Mouse (Mus musculus): Measurements from ENCODE around the gene Wdr47. TPM values are rescaled to one million over a fixed set of nuclear protein-coding genes. Genes with fewer than 3 reads are reported as not detected.
"Not testable (repeated sequence)": the region's sequence is repeated elsewhere in the genome, so short reads cannot be mapped to it uniquely, and the experiment has no call there.

The Wdr47 gene
- polyA plus RNA-seq, 1 experiment from 2014 or later: 8.5 TPM

DNA sequence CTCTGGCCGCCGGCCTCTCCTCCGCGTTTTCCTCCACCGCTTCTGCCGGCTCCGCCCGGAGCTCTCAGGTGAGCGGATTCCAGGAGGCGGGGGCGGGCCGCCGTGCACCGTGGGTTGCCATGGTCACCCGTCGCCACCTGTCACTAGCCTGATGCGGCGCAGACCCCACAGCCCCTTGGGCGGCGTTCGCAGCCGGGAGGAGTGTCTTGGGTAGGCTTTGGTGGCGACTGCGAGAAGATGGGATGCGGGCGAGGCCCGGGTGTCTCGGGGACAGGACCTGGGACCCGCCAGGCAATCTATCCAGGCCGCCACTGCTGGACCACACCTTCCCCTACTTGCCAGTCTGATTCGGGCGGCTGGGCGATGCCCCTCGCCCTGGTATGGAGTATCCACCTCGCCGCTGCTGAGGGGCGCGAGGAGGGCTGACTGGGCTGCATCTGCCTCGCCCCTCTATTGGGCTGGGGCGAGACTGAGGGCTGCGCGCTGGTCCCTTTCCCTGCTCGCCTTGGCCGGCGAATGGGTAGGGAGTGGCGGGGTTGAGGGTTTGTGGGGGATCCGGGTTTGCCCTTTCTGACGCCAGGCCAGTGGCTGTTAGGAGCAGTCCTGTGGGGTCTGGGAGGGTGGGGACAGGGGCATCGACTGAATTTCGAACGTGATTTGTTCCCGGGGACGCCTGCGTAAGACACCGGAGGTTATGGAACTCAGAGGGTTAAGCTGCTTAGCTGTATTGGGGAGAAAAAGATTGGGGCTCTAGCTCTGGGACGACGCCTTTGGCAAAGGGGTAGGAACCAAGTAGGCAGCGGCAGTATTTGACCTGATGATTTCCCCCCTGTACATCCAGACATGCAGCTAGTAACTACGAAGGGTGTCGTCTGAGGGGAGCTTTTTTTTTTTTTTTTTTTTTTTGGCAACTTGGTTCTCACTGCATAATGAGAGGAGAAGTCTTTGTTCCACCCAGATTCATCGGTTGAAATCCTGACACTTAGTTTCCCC, 747 bp downstream of the Wdr47 start:
- no peaks in the 10 kb centered on the region for H3K4me1 ChIP-seq (ENCODE audit: control insufficient read depth, insufficient read depth, low read length)
- H3K9ac ChIP-seq (ENCODE audit: low read depth, low read length): peak overlapping the region; percentile 72
- peak overlapping the region; percentile 99 for H3K4me2 ChIP-seq (replicated peaks; ENCODE audit: low read depth, low read length)
- no peaks in the 10 kb centered on the region for H3K36me3 ChIP-seq (ENCODE audit: control insufficient read depth, insufficient read depth, low read length)
- ATAC-seq (ENCODE audit: low FRiP score, low TSS enrichment): peak; percentile 85
- H3K27me3 ChIP-seq (ENCODE audit: control insufficient read depth, insufficient read depth, low read length): no peaks in the 10 kb centered on the region
- H3K9me3 ChIP-seq (ENCODE audit: control insufficient read depth, low read length): no peaks in the 10 kb centered on the region
- peak overlapping the region; percentile 77 for H3K4me3 ChIP-seq (ENCODE audit: low read length)
- H3K27ac ChIP-seq (ENCODE audit: low read depth, low read length): 0 out of 2 replicates have a peak overlapping the region, but pooled peaks have one; percentile 33
- WGBS: under 1% methylated on average over 59 of the region's 61 CpGs

DNA sequence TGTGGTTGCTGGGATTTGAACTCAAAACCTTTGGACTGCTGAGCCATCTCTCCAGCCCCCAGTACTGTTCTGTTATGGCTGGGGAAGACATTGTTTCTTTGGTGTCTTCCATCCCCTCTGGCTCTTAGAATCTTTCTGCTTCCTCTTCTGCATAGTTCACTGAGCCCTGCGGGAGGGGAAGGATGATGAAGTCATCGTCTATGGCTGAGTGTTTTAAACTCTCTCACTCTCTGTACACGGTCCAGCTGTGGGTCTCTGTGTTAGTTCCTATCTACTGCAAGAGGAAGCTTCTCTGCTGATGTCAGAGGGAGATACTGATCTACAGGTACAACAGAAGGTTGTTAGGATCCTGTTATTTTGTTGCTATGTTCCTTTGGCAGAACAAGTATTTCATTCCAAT, 17.8 kb downstream of the Wdr47 start:
- Histone ChIP-seq H3K4me3 (ENCODE audit: low read length) (no peak overlapping the region), H3K4me1 (ENCODE audit: control insufficient read depth, insufficient read depth, low read length) (no peaks in the 10 kb centered on the region), H3K9me3 (ENCODE audit: control insufficient read depth, low read length) (no peaks in the 10 kb centered on the region), H3K4me2 (replicated peaks; ENCODE audit: low read depth, low read length) (no peak overlapping the region), H3K36me3 (ENCODE audit: control insufficient read depth, insufficient read depth, low read length) (no peaks in the 10 kb centered on the region), H3K27ac (ENCODE audit: low read depth, low read length) (no peak overlapping the region), H3K9ac (ENCODE audit: low read depth, low read length) (no peak overlapping the region), H3K27me3 (ENCODE audit: control insufficient read depth, insufficient read depth, low read length) (no peaks in the 10 kb centered on the region)
- WGBS: 59% methylated on average over 3 of the region's 3 CpGs
- no peak for ATAC-seq (ENCODE audit: low FRiP score, low TSS enrichment)

DNA sequence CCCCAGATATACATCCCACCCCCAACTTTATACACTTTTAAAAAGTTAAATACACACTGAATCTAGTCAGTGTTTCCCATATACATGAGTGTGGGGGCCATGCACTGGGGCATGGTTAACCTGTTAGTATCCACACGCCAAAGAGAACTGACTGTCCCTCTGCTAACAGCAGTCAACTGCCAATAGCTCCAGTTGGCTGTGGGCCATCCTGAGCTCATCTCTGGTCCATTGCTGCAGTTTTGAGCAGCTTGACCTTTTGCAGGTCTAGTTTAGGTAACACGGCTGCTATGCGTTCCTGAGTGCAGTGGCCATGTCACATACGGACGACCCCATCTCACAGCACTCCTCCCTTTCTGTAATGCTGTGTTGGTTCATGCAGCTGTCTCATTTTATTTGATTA, 43.7 kb downstream of the Wdr47 start:
- H3K9me3 ChIP-seq (ENCODE audit: control insufficient read depth, low read length): no peaks in the 10 kb centered on the region
- no peaks in the 10 kb centered on the region for H3K36me3 ChIP-seq (ENCODE audit: control insufficient read depth, insufficient read depth, low read length)
- 85% methylated on average over 5 of the region's 5 CpGs for WGBS
- H3K4me2 ChIP-seq (replicated peaks; ENCODE audit: low read depth, low read length): no peak overlapping the region
- H3K4me1 ChIP-seq (ENCODE audit: control insufficient read depth, insufficient read depth, low read length): no peaks in the 10 kb centered on the region
- no peak overlapping the region for H3K27ac ChIP-seq (ENCODE audit: low read depth, low read length)
- no peak overlapping the region for H3K4me3 ChIP-seq (ENCODE audit: low read length)
- no peak overlapping the region for H3K9ac ChIP-seq (ENCODE audit: low read depth, low read length)
- no peak for ATAC-seq (ENCODE audit: low FRiP score, low TSS enrichment)
- H3K27me3 ChIP-seq (ENCODE audit: control insufficient read depth, insufficient read depth, low read length): no peaks in the 10 kb centered on the region

DNA sequence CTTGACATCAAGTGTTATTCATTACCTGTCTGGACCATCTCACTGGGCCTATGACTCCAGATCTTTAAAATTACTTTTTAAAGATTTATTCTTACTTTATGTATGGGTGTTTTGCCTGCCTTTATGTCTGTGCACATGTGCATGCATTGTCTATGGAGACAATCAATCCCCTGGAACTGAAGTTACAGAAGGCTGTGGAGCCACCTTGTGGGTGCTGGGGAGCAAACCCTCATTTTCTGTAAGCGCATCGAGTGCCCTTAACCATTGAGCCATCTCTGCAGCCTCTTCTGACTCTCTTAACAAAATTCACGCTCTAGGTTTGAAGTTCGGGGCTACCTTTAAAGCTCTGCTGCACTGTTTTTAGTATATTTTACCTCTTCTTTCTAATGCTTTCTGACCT, 48.3 kb downstream of the Wdr47 start:
- Histone ChIP-seq H3K9me3 (ENCODE audit: control insufficient read depth, low read length) (no peaks in the 10 kb centered on the region), H3K36me3 (ENCODE audit: control insufficient read depth, insufficient read depth, low read length) (no peaks in the 10 kb centered on the region), H3K4me2 (replicated peaks; ENCODE audit: low read depth, low read length) (no peak overlapping the region), H3K9ac (ENCODE audit: low read depth, low read length) (no peak overlapping the region), H3K4me1 (ENCODE audit: control insufficient read depth, insufficient read depth, low read length) (no peaks in the 10 kb centered on the region), H3K27me3 (ENCODE audit: control insufficient read depth, insufficient read depth, low read length) (no peaks in the 10 kb centered on the region), H3K4me3 (ENCODE audit: low read length) (no peak overlapping the region), H3K27ac (ENCODE audit: low read depth, low read length) (no peak overlapping the region)
- 78% methylated on average over 4 of the region's 4 CpGs for WGBS
- ATAC-seq (ENCODE audit: low FRiP score, low TSS enrichment): no peak

DNA sequence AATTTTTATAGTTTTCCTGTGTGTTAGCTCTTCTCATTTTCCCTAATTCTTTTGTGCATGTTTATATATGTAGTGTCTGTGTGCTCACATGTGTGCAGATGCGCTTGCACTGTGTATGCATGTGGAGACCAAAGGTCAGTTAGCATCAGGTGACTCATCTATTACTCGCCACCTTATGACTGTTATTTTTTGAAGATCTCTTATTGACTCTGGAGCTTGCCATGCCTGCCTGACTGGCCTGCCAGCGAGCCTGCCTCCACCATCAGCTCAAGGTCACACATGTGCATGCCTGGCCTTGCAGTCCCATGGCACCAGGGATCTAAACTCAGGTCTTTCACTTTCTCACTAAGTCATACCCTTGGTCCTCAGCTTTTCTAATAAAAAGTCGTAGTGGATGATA, 49.9 kb downstream of the Wdr47 start:
- no peaks in the 10 kb centered on the region for H3K4me1 ChIP-seq (ENCODE audit: control insufficient read depth, insufficient read depth, low read length)
- H3K36me3 ChIP-seq (ENCODE audit: control insufficient read depth, insufficient read depth, low read length): no peaks in the 10 kb centered on the region
- H3K27me3 ChIP-seq (ENCODE audit: control insufficient read depth, insufficient read depth, low read length): no peaks in the 10 kb centered on the region
- H3K9ac ChIP-seq (ENCODE audit: low read depth, low read length): no peak overlapping the region
- no peaks in the 10 kb centered on the region for H3K9me3 ChIP-seq (ENCODE audit: control insufficient read depth, low read length)
- H3K4me3 ChIP-seq (ENCODE audit: low read length): no peak overlapping the region
- H3K27ac ChIP-seq (ENCODE audit: low read depth, low read length): no peak overlapping the region
- no peak overlapping the region for H3K4me2 ChIP-seq (replicated peaks; ENCODE audit: low read depth, low read length)
- WGBS: 86% methylated on average over 4 of the region's 4 CpGs
- ATAC-seq (ENCODE audit: low FRiP score, low TSS enrichment): no peak

DNA sequence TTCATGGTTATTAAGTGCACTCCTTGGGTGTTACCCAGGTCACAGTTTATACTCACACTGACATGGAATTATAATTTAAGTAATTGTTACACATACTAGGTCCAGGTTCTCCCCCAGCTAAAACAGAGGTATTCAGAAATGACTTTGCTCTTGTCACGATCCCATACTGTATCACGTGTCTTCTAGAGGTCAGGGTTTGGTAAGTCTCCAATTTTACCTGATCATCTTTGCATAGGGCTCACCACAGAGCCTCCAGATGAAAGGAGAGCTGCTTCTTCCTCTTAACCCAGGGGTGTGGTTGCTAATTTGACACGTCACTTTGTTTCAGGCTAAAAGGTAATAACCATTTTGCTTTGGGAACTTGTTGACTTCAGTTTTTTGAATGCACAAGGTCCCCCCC, 53.8 kb downstream of the Wdr47 start:
- Histone ChIP-seq H3K36me3 (ENCODE audit: control insufficient read depth, insufficient read depth, low read length) (no peaks in the 10 kb centered on the region), H3K27ac (ENCODE audit: low read depth, low read length) (no peak overlapping the region), H3K27me3 (ENCODE audit: control insufficient read depth, insufficient read depth, low read length) (no peaks in the 10 kb centered on the region), H3K4me1 (ENCODE audit: control insufficient read depth, insufficient read depth, low read length) (no peaks in the 10 kb centered on the region), H3K4me2 (replicated peaks; ENCODE audit: low read depth, low read length) (no peak overlapping the region), H3K9ac (ENCODE audit: low read depth, low read length) (no peak overlapping the region), H3K9me3 (ENCODE audit: control insufficient read depth, low read length) (no peaks in the 10 kb centered on the region), H3K4me3 (ENCODE audit: low read length) (no peak overlapping the region)
- 90% methylated on average over 3 of the region's 3 CpGs for WGBS
- ATAC-seq (ENCODE audit: low FRiP score, low TSS enrichment): no peak

DNA sequence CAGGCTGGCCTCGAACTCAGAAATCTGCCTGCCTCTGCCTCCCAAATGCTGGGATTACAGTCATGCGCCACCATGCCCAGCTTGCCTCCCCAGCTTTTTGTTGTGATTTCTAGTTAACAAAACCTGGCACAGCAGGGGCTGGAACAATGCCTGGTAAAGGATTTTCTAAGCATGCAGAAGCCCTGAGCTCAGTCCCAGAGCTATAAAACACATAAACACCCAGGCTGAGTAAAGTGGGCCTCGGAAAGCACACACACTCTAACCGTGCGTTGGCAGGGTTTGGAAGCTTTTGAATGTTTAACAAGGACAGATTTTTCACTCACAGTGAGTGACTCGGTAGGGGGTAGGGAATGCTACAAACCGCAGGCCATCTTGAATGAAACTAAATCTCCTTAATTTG, 55.0 kb downstream of the Wdr47 start:
- WGBS: 83% methylated on average over 7 of the region's 7 CpGs
- Histone ChIP-seq H3K4me1 (ENCODE audit: control insufficient read depth, insufficient read depth, low read length) (no peaks in the 10 kb centered on the region), H3K9me3 (ENCODE audit: control insufficient read depth, low read length) (no peaks in the 10 kb centered on the region), H3K36me3 (ENCODE audit: control insufficient read depth, insufficient read depth, low read length) (no peaks in the 10 kb centered on the region), H3K4me2 (replicated peaks; ENCODE audit: low read depth, low read length) (no peak overlapping the region), H3K9ac (ENCODE audit: low read depth, low read length) (no peak overlapping the region), H3K27ac (ENCODE audit: low read depth, low read length) (no peak overlapping the region), H3K27me3 (ENCODE audit: control insufficient read depth, insufficient read depth, low read length) (no peaks in the 10 kb centered on the region), H3K4me3 (ENCODE audit: low read length) (no peak overlapping the region)
- no peak for ATAC-seq (ENCODE audit: low FRiP score, low TSS enrichment)

DNA sequence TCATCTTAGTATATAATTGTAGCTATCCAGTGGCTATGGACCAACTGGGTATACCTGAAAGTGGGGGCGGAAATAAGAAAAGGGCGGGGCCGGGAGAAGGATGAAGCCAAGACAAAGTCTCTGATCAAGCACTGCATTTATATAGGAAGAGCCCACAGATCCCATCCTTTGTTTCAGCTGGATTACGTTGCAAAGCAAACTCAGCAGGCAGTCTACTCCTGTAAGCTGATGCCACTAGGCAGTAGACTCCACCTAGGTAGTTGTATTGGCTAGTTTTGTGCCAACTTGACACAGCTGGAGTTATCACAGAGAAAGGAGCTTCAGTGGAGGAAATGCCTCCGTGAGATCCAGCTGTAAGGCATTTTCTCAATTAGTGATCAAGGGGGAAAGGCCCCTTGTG, 56.6 kb downstream of the Wdr47 start:
- not testable (repeated sequence) for H3K27ac ChIP-seq (ENCODE audit: low read depth, low read length); H3K9me3 ChIP-seq (ENCODE audit: control insufficient read depth, low read length); ATAC-seq (ENCODE audit: low FRiP score, low TSS enrichment); H3K4me2 ChIP-seq (replicated peaks; ENCODE audit: low read depth, low read length); H3K27me3 ChIP-seq (ENCODE audit: control insufficient read depth, insufficient read depth, low read length); H3K4me3 ChIP-seq (ENCODE audit: low read length); H3K36me3 ChIP-seq (ENCODE audit: control insufficient read depth, insufficient read depth, low read length); H3K9ac ChIP-seq (ENCODE audit: low read depth, low read length); H3K4me1 ChIP-seq (ENCODE audit: control insufficient read depth, insufficient read depth, low read length)
- WGBS: 43% methylated on average over 5 of the region's 5 CpGs

DNA sequence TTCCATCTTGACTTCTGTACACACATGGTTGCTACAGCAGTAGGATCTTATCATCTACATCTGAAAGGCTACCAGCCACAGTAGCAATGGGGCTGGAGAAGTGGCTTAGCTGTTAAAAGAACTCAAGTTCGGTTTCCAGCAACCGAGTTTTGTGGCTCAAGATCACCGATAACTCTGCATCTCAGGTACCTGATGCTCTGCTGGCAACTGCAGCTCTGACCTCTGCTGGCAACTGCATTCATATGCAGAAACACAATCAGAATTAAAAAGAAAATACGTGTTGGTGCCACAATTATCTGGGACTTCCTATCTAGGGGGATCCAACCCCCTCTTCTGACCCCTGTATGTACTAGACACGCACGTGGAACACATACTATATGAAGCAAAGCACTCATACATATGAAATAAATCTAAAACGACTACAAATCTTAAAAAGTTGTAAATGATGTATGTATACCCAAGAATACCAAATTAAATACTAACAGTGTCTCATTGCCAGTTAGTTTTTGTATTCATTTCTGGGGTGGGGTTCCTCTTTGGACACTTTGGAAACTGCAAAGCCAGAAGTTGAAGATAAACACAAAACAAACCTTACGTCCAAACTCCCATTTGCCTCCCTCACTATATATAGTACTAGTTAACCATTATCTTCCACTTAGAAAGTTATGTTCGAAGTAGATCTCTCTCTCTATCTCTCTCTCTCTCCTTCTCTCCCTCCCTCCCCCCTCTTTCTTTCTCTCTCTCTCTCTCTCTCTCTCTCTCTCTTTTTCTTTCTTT, 62.0 kb downstream of the Wdr47 start:
- Histone ChIP-seq H3K27ac (ENCODE audit: low read depth, low read length) (no peak overlapping the region), H3K36me3 (ENCODE audit: control insufficient read depth, insufficient read depth, low read length) (no peaks in the 10 kb centered on the region), H3K9me3 (ENCODE audit: control insufficient read depth, low read length) (no peaks in the 10 kb centered on the region), H3K4me3 (ENCODE audit: low read length) (peak overlapping the region; percentile 23), H3K4me2 (replicated peaks; ENCODE audit: low read depth, low read length) (peak overlapping the region; percentile 44), H3K9ac (ENCODE audit: low read depth, low read length) (no peak overlapping the region; the same call in 1 of the 2 replicates), H3K4me1 (ENCODE audit: control insufficient read depth, insufficient read depth, low read length) (peaks cover 7% of the 10 kb centered on the region), H3K27me3 (ENCODE audit: control insufficient read depth, insufficient read depth, low read length) (no peaks in the 10 kb centered on the region)
- 21% methylated on average over 9 of the region's 9 CpGs for WGBS
- ATAC-seq (ENCODE audit: low FRiP score, low TSS enrichment): no peak
